Mouse (Mus musculus) forebrain, embryonic 12.5 days (tissue): Measurements from ENCODE around the gene Agrn. TPM values are rescaled to one million over a fixed set of nuclear protein-coding genes. Genes with fewer than 3 reads are reported as not detected.

Experiments used
- ATAC-seq: fragments of 200-750 bp; cut with Nextera tagmentation; 2 replicates; pipeline ENCODE4 v1.8.0; 2017; ENCODE audit warnings: moderate TSS enrichment; ENCODE audit not compliant: low FRiP score
- H3K27ac ChIP-seq: fragments of 300-500 bp; sonication (generic); 2 replicates; pipeline ENCODE4 v1.5.1; 2016; ENCODE audit warnings: mild to moderate bottlenecking
- H3K27me3 ChIP-seq: fragments of 300-500 bp; sonication (generic); 2 replicates; pipeline ENCODE4 v1.6.1; 2016; ENCODE audit warnings: mild to moderate bottlenecking
- H3K36me3 ChIP-seq: fragments of 300-500 bp; sonication (generic); replicated peaks from 2 replicates; pipeline ENCODE4 v1.6.1; 2016; ENCODE audit warnings: mild to moderate bottlenecking
- H3K4me1 ChIP-seq: fragments of 300-500 bp; sonication (generic); 2 replicates; pipeline ENCODE4 v1.6.1; 2016
- H3K4me2 ChIP-seq: fragments of 300-500 bp; sonication (generic); 2 replicates; pipeline ENCODE4 v1.6.1; 2016; ENCODE audit warnings: mild to moderate bottlenecking, moderate library complexity
- H3K4me3 ChIP-seq: fragments of 300-500 bp; sonication (generic); replicated peaks from 2 replicates; pipeline ENCODE4 v1.5.1; 2016; ENCODE audit warnings: mild to moderate bottlenecking
- H3K9ac ChIP-seq: fragments of 300-500 bp; sonication (generic); 2 replicates; pipeline ENCODE4 v1.6.1; 2016; ENCODE audit warnings: mild to moderate bottlenecking
- H3K9me3 ChIP-seq: fragments of 300-500 bp; sonication (generic); 2 replicates; pipeline ENCODE4 v1.6.1; 2016
- WGBS: fragments of 180-500 bp; shearing (Covaris S2); methylation state at CpG from one replicate; pipeline ENCODE4 v1.1.7; 2016; 5-methylcytosine and 5-hydroxymethylcytosine counted together
- microRNA-seq: library from miRNA; unstranded; fragments of <30 nt; microRNA quantifications from one replicate; pipeline ENCODE4, GENCODE M21; 2017
- polyA plus RNA-seq: library from polyadenylated mRNA; unstranded; fragments of >200 nt; fragmentation: Nextera tagmentation; extraction: Ambion mirVana; gene quantifications from 2 replicates; pipeline ENCODE4 v1.2.1, GENCODE M21; 2016

Agrn gene
- polyA plus RNA-seq, 1 experiment from 2014 or later: 139 TPM

- H3K4me2 ChIP-seq: no peak overlapping the region
- WGBS: 85% methylated on average over 12 of the region's 12 CpGs
- H3K9me3 ChIP-seq: no peaks in the 10 kb centered on the region
- ATAC-seq: no peak
- H3K27ac ChIP-seq: no peak overlapping the region
- H3K9ac ChIP-seq: no peak overlapping the region
- no peak overlapping the region for H3K4me3 ChIP-seq
- no peaks in the 10 kb centered on the region for H3K36me3 ChIP-seq
- H3K4me1 ChIP-seq: 0 out of 2 replicates have a peak, but pooled peaks cover 8% of the 10 kb centered on the region
- H3K27me3 ChIP-seq: no peaks in the 10 kb centered on the region
Measured at GRCm38 (mm10) chr4:156133943-156134605, 63.2 kb downstream of the Agrn start.

DNA sequence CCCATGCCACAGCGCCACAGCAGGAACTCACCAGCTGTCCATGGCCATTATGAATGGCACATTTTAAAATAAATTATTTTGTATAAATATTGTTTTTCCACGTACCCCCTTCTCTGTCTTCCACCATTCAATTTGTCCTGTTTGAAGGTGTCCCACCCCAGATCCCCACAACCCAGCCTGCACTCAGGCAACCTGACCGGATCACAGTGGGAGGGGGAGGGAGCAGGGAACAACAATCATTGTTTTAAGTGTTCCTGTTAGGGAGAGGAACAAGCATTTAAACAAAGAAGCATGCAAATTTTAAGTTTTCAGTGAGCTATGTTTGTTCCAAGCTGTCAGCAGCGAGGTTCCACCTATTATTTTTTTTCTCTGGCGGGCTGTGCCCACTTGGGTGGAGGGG is 64.0 kb downstream of the Agrn start:
- Histone ChIP-seq H3K27me3 (no peaks in the 10 kb centered on the region), H3K9me3 (no peaks in the 10 kb centered on the region), H3K4me2 (no peak overlapping the region), H3K27ac (no peak overlapping the region), H3K9ac (no peak overlapping the region), H3K36me3 (no peaks in the 10 kb centered on the region), H3K4me3 (no peak overlapping the region), H3K4me1 (0 out of 2 replicates have a peak, but pooled peaks cover 8% of the 10 kb centered on the region)
- 66% methylated on average over 5 of the region's 5 CpGs for WGBS
- ATAC-seq: no peak

DNA sequence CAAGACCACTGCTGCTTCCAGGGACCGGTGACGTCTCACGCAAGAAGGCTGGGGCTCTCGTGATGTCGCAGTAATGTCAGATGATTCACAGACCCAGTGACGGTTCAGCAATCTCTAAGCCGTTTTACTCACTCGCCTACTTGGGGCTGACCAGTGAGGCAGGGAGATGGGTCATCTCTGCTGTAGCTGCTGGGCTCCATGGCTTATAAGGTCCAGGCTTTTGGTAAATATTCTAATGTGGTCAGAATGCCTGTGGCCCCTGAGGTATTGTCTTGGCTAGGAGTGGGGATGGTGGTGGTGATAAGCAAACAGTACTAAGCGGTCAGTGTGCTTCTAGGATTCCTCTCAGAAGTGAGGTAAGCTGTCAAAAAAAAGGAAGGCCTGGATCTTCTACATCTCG is 66.3 kb downstream of the Agrn start:
- no peaks in the 10 kb centered on the region for H3K9me3 ChIP-seq
- H3K27ac ChIP-seq: no peak overlapping the region
- 90% methylated on average over 10 of the region's 10 CpGs for WGBS
- no peak overlapping the region for H3K4me2 ChIP-seq
- ATAC-seq: no peak
- H3K36me3 ChIP-seq: peaks cover 15% of the 10 kb centered on the region
- H3K27me3 ChIP-seq: no peaks in the 10 kb centered on the region
- no peak overlapping the region for H3K4me3 ChIP-seq
- H3K4me1 ChIP-seq: 0 out of 2 replicates have a peak, but pooled peaks cover 8% of the 10 kb centered on the region
- H3K9ac ChIP-seq: no peak overlapping the region

GRCm38 (mm10) chr4:156130436-156130835 is 66.9 kb downstream of the Agrn start, which contains the start of gene Rnf223:
Gene Rnf223, plus strand, starts transcription at chr4:156130513.
- no peaks in the 10 kb centered on the region for H3K9me3 ChIP-seq
- ATAC-seq: no peak
- 0 out of 2 replicates have a peak, but pooled peaks cover 8% of the 10 kb centered on the region for H3K4me1 ChIP-seq
- H3K4me2 ChIP-seq: no peak within 1 kb of the TSS
- no peak within 1 kb of the TSS for H3K27ac ChIP-seq
- H3K27me3 ChIP-seq: no peaks in the 10 kb centered on the region
- 87% methylated on average over 15 of the region's 15 CpGs for WGBS
- no peak within 1 kb of the TSS for H3K9ac ChIP-seq
- no peak within 1 kb of the TSS for H3K4me3 ChIP-seq
- peaks cover 20% of the 10 kb centered on the region for H3K36me3 ChIP-seq

- no peak overlapping the region for H3K27ac ChIP-seq
- H3K36me3 ChIP-seq: peaks cover 36% of the 10 kb centered on the region
- no peak overlapping the region for H3K9ac ChIP-seq
- H3K4me1 ChIP-seq: 0 out of 2 replicates have a peak, but pooled peaks cover 8% of the 10 kb centered on the region
- no peaks in the 10 kb centered on the region for H3K27me3 ChIP-seq
- no peak for ATAC-seq
- 89% methylated on average over 5 of the region's 5 CpGs for WGBS
- H3K4me2 ChIP-seq: no peak overlapping the region
- no peak overlapping the region for H3K4me3 ChIP-seq
- H3K9me3 ChIP-seq: no peaks in the 10 kb centered on the region
Measured at GRCm38 (mm10) chr4:156128746-156129145, 68.5 kb downstream of the Agrn start.

DNA sequence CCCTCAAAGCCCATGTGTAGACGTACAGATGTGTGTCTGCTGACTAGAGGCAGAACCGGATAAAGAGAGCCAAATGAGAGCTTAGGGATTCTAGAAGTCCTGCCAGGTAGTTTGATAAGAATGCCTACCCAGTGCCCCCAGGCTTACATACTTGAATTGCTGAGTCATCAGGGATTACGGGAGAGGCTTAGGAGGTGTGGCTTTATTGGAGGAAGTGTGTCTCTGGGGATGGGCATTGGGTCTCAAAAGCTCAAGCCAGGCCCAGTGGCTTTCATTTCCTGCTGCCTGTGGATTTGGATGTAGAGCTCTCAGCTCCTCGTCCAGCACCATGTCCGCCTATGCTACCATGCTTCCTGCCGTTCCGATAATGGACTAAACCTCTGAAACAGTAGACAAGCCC is 70.4 kb downstream of the Agrn start:
- Histone ChIP-seq H3K27ac (no peak overlapping the region), H3K4me2 (no peak overlapping the region), H3K27me3 (no peaks in the 10 kb centered on the region), H3K36me3 (peaks cover 56% of the 10 kb centered on the region), H3K9me3 (no peaks in the 10 kb centered on the region), H3K4me3 (no peak overlapping the region), H3K9ac (no peak overlapping the region), H3K4me1 (no peaks in the 10 kb centered on the region)
- ATAC-seq: no peak
- WGBS: 94% methylated on average over 7 of the region's 7 CpGs

GRCm38 (mm10) chr4:156125393-156125792 is 71.9 kb downstream of the Agrn start:
- H3K36me3 ChIP-seq: peaks cover 70% of the 10 kb centered on the region
- 97% methylated on average over 6 of the region's 6 CpGs for WGBS
- no peaks in the 10 kb centered on the region for H3K27me3 ChIP-seq
- H3K27ac ChIP-seq: no peak overlapping the region
- H3K4me1 ChIP-seq: no peaks in the 10 kb centered on the region
- H3K9me3 ChIP-seq: no peaks in the 10 kb centered on the region
- no peak overlapping the region for H3K4me2 ChIP-seq
- no peak overlapping the region for H3K9ac ChIP-seq
- no peak for ATAC-seq
- no peak overlapping the region for H3K4me3 ChIP-seq

- Histone ChIP-seq H3K4me3 (no peak overlapping the region), H3K36me3 (peaks cover 83% of the 10 kb centered on the region), H3K4me2 (no peak overlapping the region), H3K4me1 (no peaks in the 10 kb centered on the region), H3K27ac (no peak overlapping the region), H3K27me3 (no peaks in the 10 kb centered on the region), H3K9ac (no peak overlapping the region), H3K9me3 (no peaks in the 10 kb centered on the region)
- ATAC-seq: no peak
- WGBS: 94% methylated on average over 7 of the region's 7 CpGs
Measured at GRCm38 (mm10) chr4:156124077-156124476, 73.2 kb downstream of the Agrn start.

Small RNA genes within 50 kb of the gene (microRNA-seq; reads per million reads assigned to microRNA genes)
- gene Mir7658: 8.5 reads per million, percentile 25 among the genes with 10 or more reads in this experiment

Other genes starting within 250 kb of the Agrn start
- gene C1qtnf12, start 235.2 kb downstream of the Agrn start, polyA plus RNA-seq: 10.9 and 11.6 TPM in 2 replicates
- 16.4 and 18.6 TPM in 2 replicates for gene B3galt6, start 204.8 kb downstream of the Agrn start, polyA plus RNA-seq
- gene Sdf4, start 204.6 kb downstream of the Agrn start, polyA plus RNA-seq: 115 and 117 TPM in 2 replicates
- 0.70 and 1.2 TPM in 2 replicates for gene Tnfrsf4, start 183.6 kb downstream of the Agrn start, polyA plus RNA-seq
- 1.3 and 1.4 TPM in 2 replicates for gene Tnfrsf18, start 171.3 kb downstream of the Agrn start, polyA plus RNA-seq
- 0.22 and 0.37 TPM in 2 replicates for gene Ttll10, start 138.1 kb downstream of the Agrn start, polyA plus RNA-seq
- gene 9430015G10Rik, start 87.5 kb downstream of the Agrn start, polyA plus RNA-seq: 68.9 and 69.0 TPM in 2 replicates
- gene Rnf223, start 67.0 kb downstream of the Agrn start, polyA plus RNA-seq: 1.2 and 1.3 TPM in 2 replicates
- 0.64 and 0.79 TPM in 2 replicates for gene Isg15, start 3.3 kb upstream of the Agrn start, polyA plus RNA-seq
- 7.1 and 8.2 TPM in 2 replicates for gene AW011738, start 5.8 kb upstream of the Agrn start, polyA plus RNA-seq
- 2.1 and 2.4 TPM in 2 replicates for gene Perm1, start 18.4 kb upstream of the Agrn start, polyA plus RNA-seq
- 27.6 and 28.5 TPM in 2 replicates for gene Plekhn1, start 37.4 kb upstream of the Agrn start, polyA plus RNA-seq
- 90.4 and 95.7 TPM in 2 replicates for gene Noc2l, start 38.5 kb upstream of the Agrn start, polyA plus RNA-seq
- 0.95 and 2.0 TPM in 2 replicates for gene Samd11, start 58.2 kb upstream of the Agrn start, polyA plus RNA-seq
- not detected in 2 replicates for gene Vmn2r-ps159, start 133.6 kb upstream of the Agrn start, polyA plus RNA-seq